Mouse (Mus musculus) MEL (cell line): ENCODE results near the gene Ciita. TPM values are rescaled to one million over a fixed set of nuclear protein-coding genes. Genes with fewer than 3 reads are reported as not detected.

ENCODE experiments used
- DNase-seq: peaks from one replicate; pipeline ENCODE4 v3.0.0; 2011; ENCODE audit warnings: low read depth, low spot score
- H3K27ac ChIP-seq: 2 replicates; pipeline ENCODE4 v1.5.1; 2012; ENCODE audit warnings: low read depth, mild to moderate bottlenecking, control low read depth, low read length, moderate library complexity; ENCODE audit not compliant: control insufficient read depth
- H3K27me3 ChIP-seq, 2 experiments: fragments of 150-350 bp in 1 of 2; sonication (generic) in 1 of 2; 2 replicates each; pipeline ENCODE4 v1.6.1; 2012; ENCODE audit warnings: low read length in 2 of 2, mild to moderate bottlenecking in 2 of 2, improper control_type of control experiment in 1 of 2, moderate library complexity in 1 of 2; ENCODE audit not compliant: insufficient read depth in 2 of 2, control insufficient read depth in 1 of 2
- H3K36me3 ChIP-seq, 2 experiments: 2 replicates each; pipeline ENCODE4 v1.6.1; 2012 to 2014; ENCODE audit warnings: low read length in 2 of 2, improper control_type of control experiment in 1 of 2, inconsistent platforms in 1 of 2, mild to moderate bottlenecking in 1 of 2; ENCODE audit not compliant: insufficient read depth in 2 of 2, control insufficient read depth in 1 of 2
- H3K4me1 ChIP-seq, 2 experiments: fragments of 150-350 bp in 1 of 2; sonication (generic) in 1 of 2; 2 replicates each; pipeline ENCODE4 v1.6.1; 2012; ENCODE audit warnings: low read length in 2 of 2, improper control_type of control experiment in 1 of 2, mild to moderate bottlenecking in 1 of 2; ENCODE audit not compliant: insufficient read depth in 2 of 2, control insufficient read depth in 1 of 2
- H3K4me3 ChIP-seq, 2 experiments: fragments of 150-350 bp in 1 of 2; sonication (generic) in 1 of 2; 2 replicates each; pipeline ENCODE4 v1.5.1; 2012; ENCODE audit warnings: low read depth in 2 of 2, low read length in 2 of 2, mild to moderate bottlenecking in 2 of 2, moderate library complexity in 2 of 2, control low read depth in 1 of 2, improper control_type of control experiment in 1 of 2; ENCODE audit not compliant: control insufficient read depth in 1 of 2, insufficient read depth in 1 of 2
- H3K79me2 ChIP-seq: 2 replicates; pipeline ENCODE4 v1.6.1; 2012; ENCODE audit warnings: mild to moderate bottlenecking, low read length, moderate library complexity; ENCODE audit not compliant: control insufficient read depth, poor library complexity, insufficient read depth
- H3K9ac ChIP-seq: 2 replicates; pipeline ENCODE4 v1.6.1; 2012; ENCODE audit warnings: low read depth, mild to moderate bottlenecking, control low read depth, low read length, moderate library complexity; ENCODE audit not compliant: control insufficient read depth, poor library complexity, severe bottlenecking
- H3K9me3 ChIP-seq: fragments of 150-350 bp; sonication (generic); replicated peaks from 2 replicates; pipeline ENCODE4 v1.6.1; 2012; ENCODE audit warnings: mild to moderate bottlenecking, low read length, improper control_type of control experiment, moderate library complexity; ENCODE audit not compliant: insufficient read depth
- BHLHE40 ChIP-seq: IDR thresholded peaks from 2 replicates; pipeline ENCODE4 v1.6.1; 2012; ENCODE audit warnings: low read depth, mild to moderate bottlenecking, inconsistent platforms, low read length, improper control_type of control experiment, borderline replicate concordance
- CHD2 ChIP-seq: IDR thresholded peaks from 2 replicates; pipeline ENCODE4 v1.6.1; 2011; ENCODE audit warnings: low read length, improper control_type of control experiment
- CTCF ChIP-seq, 3 experiments: IDR thresholded peaks in 2 of 3; conservative IDR thresholded peaks in 1 of 3; 2 replicates each; pipeline ENCODE4 v1.5.1; 2011 to 2012; ENCODE audit warnings: low read length in 3 of 3, low read depth in 2 of 3, mild to moderate bottlenecking in 2 of 3, improper control_type of control experiment in 1 of 3, inconsistent platforms in 1 of 3, mixed read lengths in 1 of 3, moderate library complexity in 1 of 3; ENCODE audit not compliant: control insufficient read depth in 1 of 3, insufficient read depth in 1 of 3, poor library complexity in 1 of 3, severe bottlenecking in 1 of 3
- EP300 ChIP-seq, 2 experiments: IDR thresholded peaks; 2 replicates each; pipeline ENCODE4 v1.6.1; 2011; ENCODE audit warnings: improper control_type of control experiment in 2 of 2, low read length in 2 of 2, low read depth in 1 of 2, mild to moderate bottlenecking in 1 of 2
- ETS1 ChIP-seq: IDR thresholded peaks from 2 replicates; pipeline ENCODE4 v1.6.1; 2012; ENCODE audit warnings: low read depth, mild to moderate bottlenecking, inconsistent platforms, low read length, improper control_type of control experiment, moderate library complexity
- GABPA ChIP-seq: IDR thresholded peaks from 2 replicates; pipeline ENCODE4 v1.6.1; 2012; ENCODE audit warnings: low read depth, mild to moderate bottlenecking, inconsistent platforms, low read length, improper control_type of control experiment, moderate library complexity
- GATA1 ChIP-seq: IDR thresholded peaks from 2 replicates; pipeline ENCODE4 v1.6.1; 2011; ENCODE audit warnings: low read depth, low read length, improper control_type of control experiment
- HCFC1 ChIP-seq: IDR thresholded peaks from 2 replicates; pipeline ENCODE4 v1.6.1; 2012; ENCODE audit warnings: low read depth, mild to moderate bottlenecking, inconsistent platforms, low read length, improper control_type of control experiment, moderate library complexity
- KAT2A ChIP-seq: conservative IDR thresholded peaks from 2 replicates; pipeline ENCODE4 v1.6.1; 2012; ENCODE audit warnings: low read depth, low read length, improper control_type of control experiment, inconsistent platforms
- MEF2A ChIP-seq: IDR thresholded peaks from 2 replicates; pipeline ENCODE4 v1.6.1; 2014; ENCODE audit warnings: low read depth, mild to moderate bottlenecking, inconsistent platforms, low read length, improper control_type of control experiment; ENCODE audit not compliant: poor library complexity, insufficient replicate concordance, severe bottlenecking; ENCODE audit errors: extremely low read depth
- MYC ChIP-seq: IDR thresholded peaks from 2 replicates; pipeline ENCODE4 v1.6.1; 2011; ENCODE audit warnings: low read depth, mild to moderate bottlenecking, low read length, improper control_type of control experiment, moderate library complexity
- NRF1 ChIP-seq: IDR thresholded peaks from 2 replicates; pipeline ENCODE4 v1.6.1; 2014; ENCODE audit warnings: low read depth, mild to moderate bottlenecking, inconsistent platforms, low read length, improper control_type of control experiment, moderate library complexity; ENCODE audit not compliant: poor library complexity, insufficient read depth, severe bottlenecking
- POLR2A ChIP-seq, 2 experiments: IDR thresholded peaks; 2 replicates each; pipeline ENCODE4 v1.6.1; 2011 to 2012; ENCODE audit warnings: low read length in 2 of 2, mild to moderate bottlenecking in 2 of 2, control low read depth in 1 of 2, improper control_type of control experiment in 1 of 2, low read depth in 1 of 2, moderate library complexity in 1 of 2; ENCODE audit not compliant: control insufficient read depth in 1 of 2, insufficient read depth in 1 of 2, poor library complexity in 1 of 2
- POLR2AphosphoS2 ChIP-seq: IDR thresholded peaks from 2 replicates; pipeline ENCODE4 v1.6.1; 2011; ENCODE audit warnings: low read length, improper control_type of control experiment
- POLR2AphosphoS5 ChIP-seq: IDR thresholded peaks from 2 replicates; pipeline ENCODE4 v1.6.1; 2012; ENCODE audit warnings: low read depth, borderline replicate concordance, mild to moderate bottlenecking, inconsistent platforms, low read length, moderate library complexity, mixed read lengths
- RAD21 ChIP-seq: IDR thresholded peaks from 2 replicates; pipeline ENCODE4 v1.6.1; 2011; ENCODE audit warnings: mild to moderate bottlenecking, low read depth, low read length, improper control_type of control experiment
- SIN3A ChIP-seq: IDR thresholded peaks from 2 replicates; pipeline ENCODE4 v1.6.1; 2012; ENCODE audit warnings: low read length, improper control_type of control experiment, inconsistent platforms
- SMC3 ChIP-seq: IDR thresholded peaks from 2 replicates; pipeline ENCODE4 v1.6.1; 2011; ENCODE audit warnings: low read depth, low read length, improper control_type of control experiment
- TAL1 ChIP-seq: IDR thresholded peaks from 2 replicates; pipeline ENCODE4 v1.6.1; 2012; ENCODE audit warnings: mild to moderate bottlenecking, inconsistent platforms, low read length, moderate library complexity, mixed read lengths
- TBP ChIP-seq: IDR thresholded peaks from 2 replicates; pipeline ENCODE4 v1.8.0; 2011; ENCODE audit warnings: low read depth, low read length, improper control_type of control experiment
- TCF12 ChIP-seq: IDR thresholded peaks from 2 replicates; pipeline ENCODE4 v1.6.1; 2014; ENCODE audit warnings: low read depth, mild to moderate bottlenecking, inconsistent platforms, low read length, improper control_type of control experiment, moderate library complexity
- UBTF ChIP-seq: IDR thresholded peaks from 2 replicates; pipeline ENCODE4 v1.6.1; 2012; ENCODE audit warnings: low read depth, mild to moderate bottlenecking, inconsistent platforms, low read length, improper control_type of control experiment, moderate library complexity, borderline replicate concordance; ENCODE audit not compliant: insufficient read depth
- USF1 ChIP-seq: IDR thresholded peaks from 2 replicates; pipeline ENCODE4 v1.6.1; 2014; ENCODE audit warnings: low read depth, mild to moderate bottlenecking, inconsistent platforms, low read length, improper control_type of control experiment, moderate library complexity
- USF2 ChIP-seq, 2 experiments: IDR thresholded peaks; 2 replicates each; pipeline ENCODE4 v1.6.1; 2011 to 2012; ENCODE audit warnings: improper control_type of control experiment in 2 of 2, low read length in 2 of 2, borderline replicate concordance in 1 of 2, inconsistent platforms in 1 of 2, low read depth in 1 of 2, mild to moderate bottlenecking in 1 of 2; ENCODE audit not compliant: insufficient read depth in 1 of 2
- ZC3H11A ChIP-seq: IDR thresholded peaks from 2 replicates; pipeline ENCODE4 v1.6.1; 2012; ENCODE audit warnings: low read depth, mild to moderate bottlenecking, inconsistent platforms, low read length, improper control_type of control experiment
- ZKSCAN1 ChIP-seq: IDR thresholded peaks from 2 replicates; pipeline ENCODE4 v1.6.1; 2012; ENCODE audit warnings: low read depth, mild to moderate bottlenecking, inconsistent platforms, low read length, improper control_type of control experiment, moderate library complexity
- ZMIZ1 ChIP-seq: IDR thresholded peaks from 2 replicates; pipeline ENCODE4 v1.6.1; 2012; ENCODE audit warnings: low read depth, mild to moderate bottlenecking, inconsistent platforms, low read length, improper control_type of control experiment, moderate library complexity
- ZNF384 ChIP-seq: IDR thresholded peaks from 2 replicates; pipeline ENCODE4 v1.6.1; 2012; ENCODE audit warnings: low read depth, mild to moderate bottlenecking, inconsistent platforms, low read length, improper control_type of control experiment
- polyA plus RNA-seq, 2 experiments: library from polyadenylated mRNA; stranded (reverse) in 1 of 2; unstranded in 1 of 2; fragments of >175 nt in 1 of 2; fragments of >200 nt in 1 of 2; gene quantifications; 2 replicates each; pipeline versions ENCODE4 v1.2.1 to v1.2.4; 2012; ENCODE audit warnings: low replicate concordance in 2 of 2, low read depth in 1 of 2; ENCODE audit not compliant: insufficient read length in 2 of 2, insufficient read depth in 1 of 2, missing spikeins in 1 of 2
- total RNA-seq: library from RNA; depleted of rRNA; stranded (reverse); fragments of 300-350 nt; gene quantifications from 2 replicates; pipeline ENCODE4 v1.2.3, GENCODE M21; 2012

Gene Ciita
- total and polyA plus RNA-seq, 3 experiments = 0.04 TPM; not detected in 2

- no peak overlapping the region for H3K9ac ChIP-seq
- no peaks in the 10 kb centered on the region for H3K36me3 ChIP-seq
- no peak for DNase-seq
- H3K27ac ChIP-seq = no peak overlapping the region
- no peaks in the 10 kb centered on the region for H3K9me3 ChIP-seq
- H3K79me2 ChIP-seq = no peaks in the 10 kb centered on the region
- no peaks in the 10 kb centered on the region for H3K4me1 ChIP-seq
- no peak for TF ChIP-seq BHLHE40
- TF ChIP-seq POLR2AphosphoS5 = no peak
- no peak for TF ChIP-seq SIN3A
- no peak for TF ChIP-seq TBP
- no peak for TF ChIP-seq CHD2
- no peak for TF ChIP-seq ZMIZ1
- TF ChIP-seq ETS1 = no peak
- no peak for TF ChIP-seq UBTF
- no peak for TF ChIP-seq ZC3H11A
- TF ChIP-seq USF1 = no peak
- no peak for TF ChIP-seq HCFC1
- TF ChIP-seq POLR2AphosphoS2 = no peak
- no peak for TF ChIP-seq USF2 (IDR thresholded peaks at IDR 0.05; ENCODE audit: borderline replicate concordance in 1 of 2, insufficient read depth in 1 of 2, low read depth in 1 of 2, low read length in 2 of 2)
- TF ChIP-seq TCF12 = no peak
- TF ChIP-seq GATA1 = no peak
- TF ChIP-seq MEF2A = no peak
- no peak for TF ChIP-seq SMC3
- no peak for TF ChIP-seq NRF1
- TF ChIP-seq POLR2A (IDR thresholded peaks at IDR 0.05; ENCODE audit: control insufficient read depth in 1 of 2, insufficient read depth in 1 of 2, low read depth in 1 of 2, low read length in 2 of 2, poor library complexity in 1 of 2) = no peak
- TF ChIP-seq, all 39 proteins: peak for 0
- Histone ChIP-seq H3K4me3 (no peak overlapping the region), H3K27me3 (no peaks in the 10 kb centered on the region)
Observed at GRCm38 (mm10) chr16:10559991-10560390, 80.1 kb downstream of the Ciita start.

- DNase-seq = peak; percentile 81
- Histone ChIP-seq H3K36me3 (no peaks in the 10 kb centered on the region; a peak in 1 of 4 replicates), H3K9me3 (no peaks in the 10 kb centered on the region), H3K27me3 (no peaks in the 10 kb centered on the region), H3K4me3 (no peak overlapping the region), H3K9ac (no peak overlapping the region), H3K4me1 (no peaks in the 10 kb centered on the region), H3K79me2 (no peaks in the 10 kb centered on the region), H3K27ac (no peak overlapping the region)
- TF ChIP-seq TAL1 (no peak), MYC (no peak), EP300 (IDR thresholded peaks at IDR 0.05; ENCODE audit: low read depth in 1 of 2, low read length in 2 of 2) (no peak), KAT2A (no peak), POLR2A (IDR thresholded peaks at IDR 0.05; ENCODE audit: control insufficient read depth in 1 of 2, insufficient read depth in 1 of 2, low read depth in 1 of 2, low read length in 2 of 2, poor library complexity in 1 of 2) (no peak), GATA1 (peak; percentile 28; the same call in 1 of the 2 replicates), CTCF (IDR thresholded peaks at IDR 0.05 in 2 of 3, conservative IDR thresholded peaks at IDR 0.05 in 1 of 3; ENCODE audit: control insufficient read depth in 1 of 3, insufficient read depth in 1 of 3, low read depth in 2 of 3, low read length in 3 of 3, poor library complexity in 1 of 3, severe bottlenecking in 1 of 3) (peak; percentile 87 to 94 (median 92)), HCFC1 (no peak), POLR2AphosphoS5 (no peak), ZMIZ1 (no peak), ZKSCAN1 (no peak), MEF2A (no peak), RAD21 (peak; percentile 59), GABPA (no peak), ZNF384 (no peak), USF2 (IDR thresholded peaks at IDR 0.05; ENCODE audit: borderline replicate concordance in 1 of 2, insufficient read depth in 1 of 2, low read depth in 1 of 2, low read length in 2 of 2) (no peak), SMC3 (peak; percentile 61), USF1 (no peak)
Observed at GRCm38 (mm10) chr16:10565278-10565885, 85.5 kb downstream of the Ciita start.
